Mouse (Mus musculus) liver, embryonic 11.5 days (tissue): ENCODE measurements around the gene Pfkp. TPM values are rescaled to one million over a fixed set of nuclear protein-coding genes. Genes with fewer than 3 reads are reported as not detected.

Source experiments
- ATAC-seq: fragments of 200-750 bp; cut with Nextera tagmentation; replicated peaks from 2 replicates; pipeline ENCODE4 v1.8.0; 2017; ENCODE audit warnings: moderate number of reproducible peaks, mild to moderate bottlenecking, moderate TSS enrichment, moderate library complexity; ENCODE audit not compliant: low FRiP score
- DNase-seq: peaks from one replicate; pipeline ENCODE4 v3.0.0-alpha.2; 2017; ENCODE audit warnings: low spot score
- H3K27ac ChIP-seq: fragments of 300-500 bp; sonication (generic); 2 replicates; pipeline ENCODE4 v1.5.1; 2014; ENCODE audit warnings: mild to moderate bottlenecking, low read depth, low read length, control low read depth
- H3K27me3 ChIP-seq: fragments of 300-500 bp; sonication (generic); replicated peaks from 2 replicates; pipeline ENCODE4 v1.6.1; 2014; ENCODE audit warnings: low read length, mixed read lengths; ENCODE audit not compliant: control insufficient read depth, insufficient read depth
- H3K36me3 ChIP-seq: fragments of 300-500 bp; sonication (generic); 2 replicates; pipeline ENCODE4 v1.6.1; 2014; ENCODE audit warnings: mild to moderate bottlenecking, low read length, moderate library complexity, mixed read lengths; ENCODE audit not compliant: control insufficient read depth, insufficient read depth
- H3K4me1 ChIP-seq: fragments of 300-500 bp; sonication (generic); replicated peaks from 2 replicates; pipeline ENCODE4 v1.6.1; 2014; ENCODE audit warnings: low read length, mixed read lengths; ENCODE audit not compliant: control insufficient read depth, insufficient read depth
- H3K4me2 ChIP-seq: fragments of 300-500 bp; sonication (generic); 2 replicates; pipeline ENCODE4 v1.6.1; 2014; ENCODE audit warnings: mild to moderate bottlenecking, control low read depth, moderate library complexity
- H3K4me3 ChIP-seq: fragments of 300-500 bp; sonication (generic); 2 replicates; pipeline ENCODE4 v1.5.1; 2014; ENCODE audit warnings: low read depth, low read length, control low read depth
- H3K9ac ChIP-seq: fragments of 300-500 bp; sonication (generic); 2 replicates; pipeline ENCODE4 v1.6.1; 2014; ENCODE audit warnings: low read depth, low read length, control low read depth
- H3K9me3 ChIP-seq: fragments of 300-500 bp; sonication (generic); 2 replicates; pipeline ENCODE4 v1.6.1; 2016; ENCODE audit warnings: low read length, inconsistent platforms, mixed read lengths; ENCODE audit not compliant: control insufficient read depth
- WGBS: fragments of 180-500 bp; shearing (Covaris S2); extraction: QIAGEN DNeasy Blood & Tissue Kit; methylation state at CpG from one replicate; pipeline ENCODE4 v1.1.7; 2014; 5-methylcytosine and 5-hydroxymethylcytosine counted together
- polyA plus RNA-seq: library from polyadenylated mRNA; unstranded; fragments of >200 nt; fragmentation: Nextera tagmentation; extraction: Ambion mirVana; gene quantifications from 2 replicates; pipeline ENCODE4 v1.2.1, GENCODE M21; 2014

Pfkp gene
- polyA plus RNA-seq, 1 experiment from 2014 or later: 27.4 TPM

GRCm38 (mm10) chr13:6613690-6614445 lies 34.7 kb downstream of the Pfkp start:
- Histone ChIP-seq H3K9ac (no peak overlapping the region), H3K36me3 (no peaks in the 10 kb centered on the region; the same call in 1 of the 2 replicates), H3K27me3 (no peaks in the 10 kb centered on the region), H3K27ac (no peak overlapping the region), H3K9me3 (no peaks in the 10 kb centered on the region), H3K4me2 (no peak overlapping the region), H3K4me3 (no peak overlapping the region), H3K4me1 (no peaks in the 10 kb centered on the region)
- ATAC-seq: no peak
- WGBS: 88% methylated on average over 5 of the region's 5 CpGs
- no peak for DNase-seq

- Histone ChIP-seq H3K4me2 (no peak overlapping the region), H3K4me3 (no peak overlapping the region), H3K27ac (no peak overlapping the region), H3K9me3 (no peaks in the 10 kb centered on the region), H3K27me3 (no peaks in the 10 kb centered on the region), H3K9ac (no peak overlapping the region), H3K4me1 (no peaks in the 10 kb centered on the region), H3K36me3 (0 out of 2 replicates have a peak, but pooled peaks cover 2% of the 10 kb centered on the region)
- WGBS: 84% methylated on average over 10 of the region's 10 CpGs
- no peak for DNase-seq
- ATAC-seq: no peak
These were observed 45.7 kb downstream of the Pfkp start for GRCm38 (mm10) chr13:6602786-6603409.

- Histone ChIP-seq H3K27ac (no peak overlapping the region), H3K4me3 (no peak overlapping the region), H3K9me3 (no peaks in the 10 kb centered on the region), H3K36me3 (0 out of 2 replicates have a peak, but pooled peaks cover 2% of the 10 kb centered on the region), H3K4me2 (no peak overlapping the region), H3K9ac (no peak overlapping the region), H3K4me1 (no peaks in the 10 kb centered on the region), H3K27me3 (no peaks in the 10 kb centered on the region)
- 84% methylated on average over 2 of the region's 2 CpGs for WGBS
- ATAC-seq: no peak
- no peak for DNase-seq
These were observed 46.9 kb downstream of the Pfkp start for GRCm38 (mm10) chr13:6601676-6602075.

- ATAC-seq: no peak
- H3K4me1 ChIP-seq: no peaks in the 10 kb centered on the region
- H3K4me2 ChIP-seq: no peak overlapping the region
- no peak overlapping the region for H3K4me3 ChIP-seq
- no peak overlapping the region for H3K9ac ChIP-seq
- 90% methylated on average over 8 of the region's 8 CpGs for WGBS
- no peaks in the 10 kb centered on the region for H3K9me3 ChIP-seq
- no peaks in the 10 kb centered on the region for H3K27me3 ChIP-seq
- no peak for DNase-seq
- 0 out of 2 replicates have a peak, but pooled peaks cover 2% of the 10 kb centered on the region for H3K36me3 ChIP-seq
- H3K27ac ChIP-seq: no peak overlapping the region
These were observed 48.0 kb downstream of the Pfkp start for GRCm38 (mm10) chr13:6600626-6601025.

GRCm38 (mm10) chr13:6597801-6598200 lies 50.8 kb downstream of the Pfkp start:
- H3K27me3 ChIP-seq: no peaks in the 10 kb centered on the region
- 0 out of 2 replicates have a peak, but pooled peaks cover 2% of the 10 kb centered on the region for H3K36me3 ChIP-seq
- H3K4me2 ChIP-seq: no peak overlapping the region
- WGBS: 88% methylated on average over 16 of the region's 16 CpGs
- no peak for ATAC-seq
- H3K27ac ChIP-seq: no peak overlapping the region
- H3K9ac ChIP-seq: no peak overlapping the region
- H3K4me3 ChIP-seq: no peak overlapping the region
- DNase-seq: no peak
- H3K4me1 ChIP-seq: no peaks in the 10 kb centered on the region
- no peaks in the 10 kb centered on the region for H3K9me3 ChIP-seq

GRCm38 (mm10) chr13:6595403-6595802 lies 53.2 kb downstream of the Pfkp start:
- DNase-seq (no peak), ATAC-seq (no peak)
- no peaks in the 10 kb centered on the region for H3K9me3 ChIP-seq
- no peak overlapping the region for H3K27ac ChIP-seq
- H3K4me1 ChIP-seq: no peaks in the 10 kb centered on the region
- WGBS: 88% methylated on average over 4 of the region's 4 CpGs
- no peaks in the 10 kb centered on the region for H3K27me3 ChIP-seq
- H3K36me3 ChIP-seq: 0 out of 2 replicates have a peak, but pooled peaks cover 2% of the 10 kb centered on the region
- H3K9ac ChIP-seq: no peak overlapping the region
- H3K4me2 ChIP-seq: no peak overlapping the region
- no peak overlapping the region for H3K4me3 ChIP-seq

GRCm38 (mm10) chr13:6590846-6591245 lies 57.7 kb downstream of the Pfkp start:
- Histone ChIP-seq H3K4me3 (no peak overlapping the region), H3K4me1 (no peaks in the 10 kb centered on the region), H3K9ac (no peak overlapping the region), H3K27ac (no peak overlapping the region), H3K27me3 (no peaks in the 10 kb centered on the region), H3K9me3 (no peaks in the 10 kb centered on the region), H3K4me2 (no peak overlapping the region), H3K36me3 (0 out of 2 replicates have a peak, but pooled peaks cover 2% of the 10 kb centered on the region)
- ATAC-seq (no peak), DNase-seq (no peak)
- 59% methylated on average over 3 of the region's 3 CpGs for WGBS

GRCm38 (mm10) chr13:6586009-6586408 lies 62.6 kb downstream of the Pfkp start:
- H3K9ac ChIP-seq: no peak overlapping the region
- H3K9me3 ChIP-seq: no peaks in the 10 kb centered on the region
- no peak overlapping the region for H3K27ac ChIP-seq
- H3K4me1 ChIP-seq: no peaks in the 10 kb centered on the region
- DNase-seq (no peak), ATAC-seq (no peak)
- no peaks in the 10 kb centered on the region for H3K27me3 ChIP-seq
- no peak overlapping the region for H3K4me2 ChIP-seq
- 76% methylated on average over 9 of the region's 9 CpGs for WGBS
- H3K4me3 ChIP-seq: no peak overlapping the region
- H3K36me3 ChIP-seq: peaks cover 2% of the 10 kb centered on the region
